Mouse (Mus musculus) olfactory bulb, adult 2 months (tissue): Measurements from ENCODE around the gene Aplp2.

Experiments
- CTCF ChIP-seq: fragments of 200-500 bp; IDR thresholded peaks from 2 replicates; pipeline ENCODE4 v1.5.1; 2012; ENCODE audit warnings: low read depth, mild to moderate bottlenecking, low read length, moderate library complexity; ENCODE audit not compliant: insufficient read depth
- POLR2A ChIP-seq: fragments of 200-500 bp; IDR thresholded peaks from 2 replicates; pipeline ENCODE4 v1.6.1; 2012; ENCODE audit warnings: mild to moderate bottlenecking, low read depth, low read length, moderate library complexity; ENCODE audit not compliant: insufficient read depth

- TF ChIP-seq CTCF (no peak), POLR2A (no peak)
These were observed 66.2 kb downstream of the Aplp2 start for GRCm38 (mm10) chr9:31145272-31145925.
